Mouse (Mus musculus): Measurements from ENCODE around the gene Ciita. TPM values are rescaled to one million over a fixed set of nuclear protein-coding genes. Genes with fewer than 3 reads are reported as not detected.

The Ciita gene
- 0.20 TPM for polyA plus RNA-seq (2017; shearing (Covaris generic))

GRCm38 (mm10) chr16:10479857-10480256 is at the start of gene Ciita:
Ciita (plus strand) TSS chr16:10480059.

GRCm38 (mm10) chr16:10447264-10447594 is 32.6 kb upstream of the Ciita start, which contains the start of gene Tvp23a:
Tvp23a (minus strand) TSS chr16:10447362.

GRCm38 (mm10) chr16:10542698-10543365 is 63.0 kb downstream of the Ciita start, which contains the start of gene Dexi:
Dexi (minus strand) TSS chr16:10543054.

GRCm38 (mm10) chr16:10544995-10545622 is 65.2 kb downstream of the Ciita start, which contains the start of gene Clec16a:
Clec16a (plus strand) TSS chr16:10545339.

Other genes with a start within 250 kb of the Ciita start
- not detected for gene Emp2, start 166.1 kb upstream of the Ciita start, polyA plus RNA-seq (2017; shearing (Covaris generic))
- 0.19 TPM for gene Tekt5, start 84.6 kb upstream of the Ciita start, polyA plus RNA-seq (2017; shearing (Covaris generic))
- 77.1 TPM for gene Nubp1, start 68.1 kb upstream of the Ciita start, polyA plus RNA-seq (2017; shearing (Covaris generic))
- 5.3 TPM for gene Tvp23a, start 32.7 kb upstream of the Ciita start, polyA plus RNA-seq (2017; shearing (Covaris generic))
- 20.9 TPM for gene Dexi, start 63.0 kb downstream of the Ciita start, polyA plus RNA-seq (2017; shearing (Covaris generic))
- gene Clec16a, start 65.3 kb downstream of the Ciita start, polyA plus RNA-seq (2017; shearing (Covaris generic)) = 20.9 TPM